Mouse (Mus musculus) liver, adult 2 months (tissue): Measurements from ENCODE around the gene Morc1. TPM values are rescaled to one million over a fixed set of nuclear protein-coding genes. Genes with fewer than 3 reads are reported as not detected.

ENCODE experiments used
- DNase-seq: peaks from one replicate; pipeline ENCODE4 v3.0.0-alpha.2; 2011; ENCODE audit warnings: low read depth, low spot score; ENCODE audit errors: extremely low read depth
- H3K27ac ChIP-seq: fragments of 200-500 bp; replicated peaks from 2 replicates; pipeline ENCODE4 v1.5.1; 2012; ENCODE audit warnings: low read depth, mild to moderate bottlenecking, control low read depth, inconsistent platforms, low read length; ENCODE audit not compliant: insufficient read depth
- H3K27me3 ChIP-seq: fragments of 200-500 bp; 2 replicates; pipeline ENCODE4 v1.6.1; 2012; ENCODE audit warnings: mild to moderate bottlenecking, moderate library complexity, low read length, inconsistent platforms; ENCODE audit not compliant: control insufficient read depth, insufficient read depth
- H3K36me3 ChIP-seq: fragments of 200-500 bp; 2 replicates; pipeline ENCODE4 v1.6.1; 2012; ENCODE audit warnings: low read length, inconsistent platforms; ENCODE audit not compliant: control insufficient read depth, insufficient read depth
- H3K4me1 ChIP-seq: fragments of 200-500 bp; 2 replicates; pipeline ENCODE4 v1.6.1; 2011; ENCODE audit warnings: low read length; ENCODE audit not compliant: control insufficient read depth, insufficient read depth
- H3K4me3 ChIP-seq: fragments of 200-500 bp; 2 replicates; pipeline ENCODE4 v1.5.1; 2011; ENCODE audit warnings: low read depth, mild to moderate bottlenecking, control low read depth, low read length, moderate library complexity; ENCODE audit not compliant: insufficient read depth
- H3K79me2 ChIP-seq: fragments of 200-500 bp; 2 replicates; pipeline ENCODE4 v1.6.1; 2012; ENCODE audit warnings: inconsistent platforms, mild to moderate bottlenecking, low read length, moderate library complexity; ENCODE audit not compliant: control insufficient read depth, insufficient read depth
- H3K9ac ChIP-seq: fragments of 200-500 bp; 2 replicates; pipeline ENCODE4 v1.6.1; 2012; ENCODE audit warnings: low read depth, mild to moderate bottlenecking, control low read depth, inconsistent platforms, low read length
- CTCF ChIP-seq: fragments of 200-500 bp; IDR thresholded peaks from 2 replicates; pipeline ENCODE4 v1.5.1; 2011; ENCODE audit warnings: low read depth, low read length, control low read depth
- POLR2A ChIP-seq: fragments of 200-500 bp; IDR thresholded peaks from 2 replicates; pipeline ENCODE4 v1.6.1; 2011; ENCODE audit warnings: low read length, control low read depth; ENCODE audit not compliant: insufficient read depth; ENCODE audit errors: extremely low read depth
- WGBS: fragments of 180-500 bp; shearing (Covaris S2); methylation state at CpG from one replicate; pipeline ENCODE4 v1.1.7; 2018; 5-methylcytosine and 5-hydroxymethylcytosine counted together
- polyA plus RNA-seq: library from polyadenylated mRNA; depleted of rRNA; stranded (reverse); fragments of >200 nt; gene quantifications from 2 replicates; pipeline ENCODE4 v1.2.3, GENCODE M21; 2012
- total RNA-seq: library from RNA; depleted of rRNA; stranded (reverse); fragments of >200 nt; gene quantifications from 2 replicates; pipeline ENCODE4 v1.2.3, GENCODE M21; 2014

The Morc1 gene
- total and polyA plus RNA-seq, 2 experiments = not detected

- no peaks in the 10 kb centered on the region for H3K36me3 ChIP-seq
- H3K4me1 ChIP-seq = no peaks in the 10 kb centered on the region
- TF ChIP-seq POLR2A = no peak
- peak; percentile 90 for TF ChIP-seq CTCF
- H3K79me2 ChIP-seq = no peaks in the 10 kb centered on the region
- no peak overlapping the region for H3K27ac ChIP-seq
- H3K4me3 ChIP-seq = no peak overlapping the region
- H3K9ac ChIP-seq = no peak overlapping the region
- no peaks in the 10 kb centered on the region for H3K27me3 ChIP-seq
- WGBS = 18% methylated on average over 9 of the region's 9 CpGs
- peak; percentile 40 for DNase-seq
Measured at GRCm38 (mm10) chr16:48570354-48570753, 139.3 kb downstream of the Morc1 start.

GRCm38 (mm10) chr16:48574072-48574471 lies 143.0 kb downstream of the Morc1 start:
- no peaks in the 10 kb centered on the region for H3K4me1 ChIP-seq
- H3K27me3 ChIP-seq = no peaks in the 10 kb centered on the region
- 70% methylated on average over 5 of the region's 5 CpGs for WGBS
- H3K9ac ChIP-seq = no peak overlapping the region
- no peak overlapping the region for H3K4me3 ChIP-seq
- no peak overlapping the region for H3K27ac ChIP-seq
- no peak for TF ChIP-seq CTCF
- no peak for TF ChIP-seq POLR2A
- no peaks in the 10 kb centered on the region for H3K79me2 ChIP-seq
- no peak for DNase-seq
- H3K36me3 ChIP-seq = no peaks in the 10 kb centered on the region

- Histone ChIP-seq H3K4me1 (no peaks in the 10 kb centered on the region), H3K27ac (no peak overlapping the region), H3K36me3 (no peaks in the 10 kb centered on the region), H3K27me3 (no peaks in the 10 kb centered on the region), H3K4me3 (no peak overlapping the region), H3K79me2 (no peaks in the 10 kb centered on the region), H3K9ac (no peak overlapping the region)
- WGBS = 73% methylated on average over 3 of the region's 3 CpGs
- TF ChIP-seq CTCF = no peak
- no peak for TF ChIP-seq POLR2A
- no peak for DNase-seq
Measured at GRCm38 (mm10) chr16:48574499-48574898, 143.5 kb downstream of the Morc1 start.

- no peak for TF ChIP-seq CTCF
- TF ChIP-seq POLR2A = no peak
- WGBS = 71% methylated on average over 6 of the region's 6 CpGs
- H3K4me1 ChIP-seq = no peaks in the 10 kb centered on the region
Measured at GRCm38 (mm10) chr16:48585369-48585768, 154.3 kb downstream of the Morc1 start.

GRCm38 (mm10) chr16:48594457-48594856 lies 163.4 kb downstream of the Morc1 start:
- H3K4me3 ChIP-seq = no peak overlapping the region
- TF ChIP-seq CTCF = no peak
- no peak for TF ChIP-seq POLR2A
- no peaks in the 10 kb centered on the region for H3K36me3 ChIP-seq
- DNase-seq = no peak
- H3K4me1 ChIP-seq = no peaks in the 10 kb centered on the region
- WGBS = 83% methylated on average over 5 of the region's 5 CpGs
- no peaks in the 10 kb centered on the region for H3K79me2 ChIP-seq
- H3K9ac ChIP-seq = no peak overlapping the region
- H3K27ac ChIP-seq = no peak overlapping the region
- no peaks in the 10 kb centered on the region for H3K27me3 ChIP-seq

More at GRCm38 (mm10) chr16:48585369-48585768, 154.3 kb downstream of the Morc1 start:
- no peak for DNase-seq
- Histone ChIP-seq H3K27ac (no peak overlapping the region), H3K79me2 (no peaks in the 10 kb centered on the region), H3K36me3 (no peaks in the 10 kb centered on the region), H3K9ac (no peak overlapping the region), H3K4me3 (no peak overlapping the region), H3K27me3 (no peaks in the 10 kb centered on the region)

- TF ChIP-seq POLR2A = no peak
- no peak for TF ChIP-seq CTCF
- WGBS = 79% methylated on average over 1 of the region's 1 CpGs
- H3K4me1 ChIP-seq = no peaks in the 10 kb centered on the region
- H3K27ac ChIP-seq = no peak overlapping the region
- H3K4me3 ChIP-seq = no peak overlapping the region
- H3K36me3 ChIP-seq = no peaks in the 10 kb centered on the region
- H3K9ac ChIP-seq = no peak overlapping the region
- H3K79me2 ChIP-seq = no peaks in the 10 kb centered on the region
- no peaks in the 10 kb centered on the region for H3K27me3 ChIP-seq
- DNase-seq = no peak
Measured at GRCm38 (mm10) chr16:48595216-48595615, 164.2 kb downstream of the Morc1 start.

GRCm38 (mm10) chr16:48603735-48604211 lies 172.7 kb downstream of the Morc1 start:
- Histone ChIP-seq H3K36me3 (no peaks in the 10 kb centered on the region), H3K27me3 (no peaks in the 10 kb centered on the region), H3K4me1 (no peaks in the 10 kb centered on the region), H3K27ac (no peak overlapping the region), H3K79me2 (no peaks in the 10 kb centered on the region), H3K9ac (no peak overlapping the region), H3K4me3 (no peak overlapping the region)
- DNase-seq = no peak
- WGBS = 45% methylated on average over 2 of the region's 2 CpGs
- TF ChIP-seq CTCF (no peak), POLR2A (no peak)
